Mouse (Mus musculus): Measurements from ENCODE around the gene Tnrc6c. TPM values are rescaled to one million over a fixed set of nuclear protein-coding genes. Genes with fewer than 3 reads are reported as not detected.

The Tnrc6c gene
- polyA plus RNA-seq, 1 experiment from 2014 or later, result 15.4 TPM

- H3K9me3 ChIP-seq, result no peaks in the 10 kb centered on the region
- peaks cover 42% of the 10 kb centered on the region for H3K36me3 ChIP-seq
- H3K27ac ChIP-seq, result no peak overlapping the region
- H3K4me2 ChIP-seq, result no peak overlapping the region
- peaks cover 43% of the 10 kb centered on the region for H3K4me1 ChIP-seq
- 77% methylated on average over 5 of the region's 5 CpGs for WGBS
- ATAC-seq (ENCODE audit: insufficient number of reproducible peaks, low FRiP score, low TSS enrichment, low read depth), result no peak
- 0 out of 2 replicates have a peak, but pooled peaks cover 4% of the 10 kb centered on the region for H3K27me3 ChIP-seq
- no peak overlapping the region for H3K9ac ChIP-seq
- H3K4me3 ChIP-seq, result no peak overlapping the region
These were observed 123.0 kb downstream of the Tnrc6c start for GRCm38 (mm10) chr11:117777111-117777510.

- H3K36me3 ChIP-seq, result peaks cover 34% of the 10 kb centered on the region
- no peaks in the 10 kb centered on the region for H3K9me3 ChIP-seq
- H3K4me3 ChIP-seq, result no peak overlapping the region
- no peak overlapping the region for H3K27ac ChIP-seq
- peaks cover 47% of the 10 kb centered on the region for H3K4me1 ChIP-seq
- H3K9ac ChIP-seq, result no peak overlapping the region
- no peak for ATAC-seq (ENCODE audit: insufficient number of reproducible peaks, low FRiP score, low TSS enrichment, low read depth)
- 90% methylated on average over 11 of the region's 11 CpGs for WGBS
- H3K27me3 ChIP-seq, result peaks cover 9% of the 10 kb centered on the region; the same call in 1 of the 2 replicates
- no peak overlapping the region for H3K4me2 ChIP-seq
These were observed 123.9 kb downstream of the Tnrc6c start for GRCm38 (mm10) chr11:117778031-117778430.

GRCm38 (mm10) chr11:117778851-117779433, 124.9 kb downstream of the Tnrc6c start:
- Histone ChIP-seq H3K4me1 (peaks cover 54% of the 10 kb centered on the region), H3K9me3 (no peaks in the 10 kb centered on the region), H3K4me2 (peak overlapping the region; percentile 93), H3K9ac (no peak overlapping the region), H3K27me3 (peaks cover 10% of the 10 kb centered on the region; the same call in 1 of the 2 replicates), H3K36me3 (peaks cover 26% of the 10 kb centered on the region), H3K4me3 (peak overlapping the region; percentile 46), H3K27ac (peak overlapping the region; percentile 83)
- no peak for ATAC-seq (ENCODE audit: insufficient number of reproducible peaks, low FRiP score, low TSS enrichment, low read depth)
- whole genome bisulfite sequencing, result 48% methylated on average over 12 of the region's 12 CpGs

DNA sequence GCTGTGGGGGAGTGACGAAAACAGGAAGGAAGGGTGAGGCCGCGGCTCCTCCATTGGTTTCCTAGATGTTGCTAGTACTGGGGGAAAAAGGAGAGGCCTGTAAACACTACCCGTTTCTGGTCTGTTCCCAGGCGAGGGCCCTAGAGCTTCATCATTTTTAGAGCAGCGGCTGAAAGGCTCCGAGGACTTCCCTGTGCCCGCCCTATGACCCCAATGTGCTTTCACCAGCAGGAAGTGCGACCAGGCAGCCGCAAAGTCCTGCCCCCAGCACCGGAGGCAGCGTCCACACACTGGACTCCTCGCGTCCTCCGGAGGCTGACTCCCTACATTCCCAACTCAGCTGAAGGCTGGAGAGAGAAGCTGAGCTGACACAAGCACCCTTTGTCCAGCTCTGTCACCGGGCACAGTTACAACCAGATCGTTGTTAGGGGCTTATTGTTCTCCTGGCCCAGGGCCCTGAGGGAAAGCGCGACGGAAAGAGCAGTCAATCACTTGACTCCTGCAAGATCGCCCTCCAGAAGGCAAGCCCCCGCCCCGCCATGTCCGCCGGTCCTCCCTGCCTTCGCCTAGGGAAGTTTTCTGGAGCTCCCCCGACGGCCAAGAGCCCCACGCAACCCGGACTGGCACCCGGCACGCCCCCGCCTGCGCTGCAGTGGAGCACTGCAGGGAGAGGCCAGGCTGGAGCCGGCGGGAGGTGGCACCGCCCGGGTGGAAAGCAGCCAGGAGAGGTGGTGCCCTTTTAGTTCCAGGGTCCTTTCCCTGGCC, 125.5 kb downstream of the Tnrc6c start:
- Histone ChIP-seq H3K27me3 (peaks cover 10% of the 10 kb centered on the region; the same call in 1 of the 2 replicates), H3K4me3 (peak overlapping the region; percentile 46), H3K36me3 (peaks cover 21% of the 10 kb centered on the region), H3K4me1 (peaks cover 54% of the 10 kb centered on the region), H3K4me2 (peak overlapping the region; percentile 93), H3K9me3 (no peaks in the 10 kb centered on the region), H3K9ac (peak overlapping the region; percentile 50), H3K27ac (peak overlapping the region; percentile 83)
- ATAC-seq (ENCODE audit: insufficient number of reproducible peaks, low FRiP score, low TSS enrichment, low read depth), result peak; percentile 25; the same call in 1 of the 2 replicates
- WGBS, result 3% methylated on average over 38 of the region's 38 CpGs

DNA sequence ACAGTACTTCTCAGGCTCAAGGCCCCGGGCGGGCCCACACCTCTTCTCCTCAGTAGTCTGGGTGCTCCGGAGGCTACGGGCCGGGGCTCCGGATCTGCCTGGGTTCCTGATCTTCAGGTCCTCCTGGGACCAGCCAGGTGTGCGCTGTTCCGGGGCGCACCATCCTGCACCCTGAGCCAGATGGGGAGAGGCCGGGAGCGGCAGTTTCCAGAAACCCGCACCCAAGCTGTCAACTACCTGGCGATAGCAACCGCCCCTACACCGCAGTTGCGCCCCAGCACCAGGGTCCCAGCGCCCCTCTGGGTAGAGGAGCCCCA, 126.1 kb downstream of the Tnrc6c start:
- no peaks in the 10 kb centered on the region for H3K9me3 ChIP-seq
- H3K27me3 ChIP-seq, result peaks cover 10% of the 10 kb centered on the region; the same call in 1 of the 2 replicates
- H3K27ac ChIP-seq, result peak overlapping the region; percentile 83
- H3K36me3 ChIP-seq, result peaks cover 15% of the 10 kb centered on the region
- ATAC-seq (ENCODE audit: insufficient number of reproducible peaks, low FRiP score, low TSS enrichment, low read depth), result peak; percentile 17
- H3K4me3 ChIP-seq, result peak overlapping the region; percentile 46
- H3K4me1 ChIP-seq, result peaks cover 54% of the 10 kb centered on the region
- WGBS, result 2% methylated on average over 17 of the region's 17 CpGs
- H3K4me2 ChIP-seq, result peak overlapping the region; percentile 93
- peak overlapping the region; percentile 50 for H3K9ac ChIP-seq

DNA sequence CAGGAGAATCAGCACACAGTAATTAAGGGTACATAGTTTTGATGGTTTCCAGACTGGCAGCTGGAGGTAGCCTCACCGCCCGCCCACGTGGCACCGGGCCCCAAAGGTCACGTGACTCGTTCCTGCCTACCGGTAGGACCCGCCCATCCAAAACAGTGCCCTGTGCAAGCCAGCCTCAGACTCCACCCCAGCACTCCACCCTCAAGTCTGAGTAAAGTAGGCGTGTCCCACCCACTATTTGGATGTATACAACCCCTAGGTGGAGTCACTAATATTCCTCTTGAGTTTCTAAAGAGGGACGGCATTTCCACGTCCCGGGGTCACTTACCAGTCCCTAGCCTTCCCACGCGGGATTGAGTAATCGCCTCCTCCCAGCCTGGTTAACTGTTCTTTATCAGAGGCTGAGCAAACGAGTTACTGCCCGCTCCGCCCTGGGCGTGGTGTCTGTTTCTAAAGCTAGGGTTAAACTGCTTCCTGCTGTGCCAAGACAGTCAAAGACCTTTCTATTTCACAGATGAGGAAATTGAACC, 126.6 kb downstream of the Tnrc6c start:
- Histone ChIP-seq H3K4me3 (peak overlapping the region; percentile 46), H3K4me1 (peaks cover 54% of the 10 kb centered on the region), H3K36me3 (peaks cover 10% of the 10 kb centered on the region), H3K9me3 (no peaks in the 10 kb centered on the region), H3K9ac (peak overlapping the region; percentile 50), H3K4me2 (peak overlapping the region; percentile 93), H3K27me3 (peaks cover 10% of the 10 kb centered on the region; the same call in 1 of the 2 replicates), H3K27ac (peak overlapping the region; percentile 83)
- ATAC-seq (ENCODE audit: insufficient number of reproducible peaks, low FRiP score, low TSS enrichment, low read depth), result peak; percentile 78
- WGBS, result 1% methylated on average over 19 of the region's 19 CpGs

DNA sequence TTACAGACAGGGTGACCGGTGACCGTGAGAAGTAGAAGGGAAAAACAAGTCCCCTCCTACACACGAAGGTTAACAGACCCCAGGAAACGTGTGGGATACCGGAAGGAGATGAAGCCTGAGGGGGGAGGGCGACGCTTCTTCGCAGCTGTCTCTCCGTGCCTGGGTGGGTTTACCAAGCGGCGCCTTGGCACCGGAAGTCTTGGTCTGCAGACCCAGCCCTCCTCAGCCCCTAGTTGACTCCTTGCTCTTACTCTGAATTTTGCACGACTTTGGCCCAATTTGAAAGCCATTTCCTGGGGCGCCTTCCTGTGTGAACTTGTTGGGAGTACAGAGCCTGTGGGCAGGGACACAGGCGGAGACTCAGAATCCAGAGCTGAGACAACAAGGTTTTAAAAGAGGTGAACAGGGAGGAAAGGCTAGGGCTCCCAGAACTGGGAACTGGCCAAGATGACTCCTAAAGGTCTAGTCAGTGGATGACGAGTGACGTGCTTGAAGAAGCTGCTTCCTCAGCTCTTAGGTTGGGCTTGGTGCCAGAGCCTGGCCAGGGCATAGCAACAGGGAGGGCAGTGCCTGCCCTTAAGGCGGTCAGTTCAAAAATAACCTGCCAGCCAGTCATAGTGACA, 127.2 kb downstream of the Tnrc6c start:
- Histone ChIP-seq H3K4me2 (peak overlapping the region; percentile 93), H3K9me3 (no peaks in the 10 kb centered on the region), H3K27ac (peak overlapping the region; percentile 83), H3K4me3 (peak overlapping the region; percentile 46), H3K4me1 (peaks cover 54% of the 10 kb centered on the region), H3K27me3 (peaks cover 10% of the 10 kb centered on the region; the same call in 1 of the 2 replicates), H3K36me3 (peaks cover 6% of the 10 kb centered on the region), H3K9ac (no peak overlapping the region)
- 15% methylated on average over 18 of the region's 18 CpGs for WGBS
- ATAC-seq (ENCODE audit: insufficient number of reproducible peaks, low FRiP score, low TSS enrichment, low read depth), result no peak

GRCm38 (mm10) chr11:117781993-117782704, 128.1 kb downstream of the Tnrc6c start, which contains the start of the genes Tmc8 and Tmc6:
Tmc8 (plus strand) TSS chr11:117782076.
Tmc6 (minus strand) TSS chr11:117782198.
- peaks cover 54% of the 10 kb centered on the region for H3K4me1 ChIP-seq
- H3K36me3 ChIP-seq, result peaks cover 6% of the 10 kb centered on the region
- H3K9ac ChIP-seq, result no peak within 1 kb of the TSS; the same call in 1 of the 2 replicates
- H3K27ac ChIP-seq, result peak within 1 kb of the TSS; percentile 83
- peak within 1 kb of the TSS; percentile 46 for H3K4me3 ChIP-seq
- peak within 1 kb of the TSS; percentile 93 for H3K4me2 ChIP-seq
- WGBS, result 49% methylated on average over 24 of the region's 24 CpGs
- H3K9me3 ChIP-seq, result no peaks in the 10 kb centered on the region
- H3K27me3 ChIP-seq, result peaks cover 10% of the 10 kb centered on the region; the same call in 1 of the 2 replicates
- no peak for ATAC-seq (ENCODE audit: insufficient number of reproducible peaks, low FRiP score, low TSS enrichment, low read depth)

- H3K9ac ChIP-seq, result no peak overlapping the region
- peak overlapping the region; percentile 58 for H3K4me2 ChIP-seq
- 61% methylated on average over 9 of the region's 9 CpGs for WGBS
- H3K9me3 ChIP-seq, result no peaks in the 10 kb centered on the region
- no peak for ATAC-seq (ENCODE audit: insufficient number of reproducible peaks, low FRiP score, low TSS enrichment, low read depth)
- H3K27me3 ChIP-seq, result peaks cover 10% of the 10 kb centered on the region; the same call in 1 of the 2 replicates
- H3K4me1 ChIP-seq, result peaks cover 54% of the 10 kb centered on the region
- peak overlapping the region; percentile 29 for H3K4me3 ChIP-seq
- H3K36me3 ChIP-seq, result peaks cover 5% of the 10 kb centered on the region
- peak overlapping the region; percentile 51; the same call in 1 of the 2 replicates for H3K27ac ChIP-seq
These were observed 128.6 kb downstream of the Tnrc6c start for GRCm38 (mm10) chr11:117782705-117783034.

DNA sequence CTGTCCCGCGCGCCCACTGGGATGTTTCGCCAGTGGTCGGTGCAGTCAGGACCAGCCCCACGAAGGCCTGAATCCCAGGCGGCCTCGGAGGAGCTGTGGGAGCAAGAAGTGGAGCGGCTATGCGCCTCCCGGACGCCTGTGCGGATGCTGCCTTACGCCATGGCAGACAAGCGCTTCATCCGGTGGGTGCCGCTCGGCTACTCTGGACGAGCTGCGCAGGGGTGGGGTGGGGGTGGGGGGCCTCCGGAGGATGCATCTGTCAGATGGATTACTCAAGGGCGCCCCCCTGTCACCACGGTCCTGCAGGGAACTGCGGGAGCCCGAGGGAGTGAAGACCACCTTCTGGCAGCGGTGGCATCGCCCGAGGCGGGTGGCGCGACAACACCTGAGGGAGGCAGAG, 129.0 kb downstream of the Tnrc6c start:
- peaks cover 51% of the 10 kb centered on the region for H3K4me1 ChIP-seq
- peak overlapping the region; percentile 58 for H3K4me2 ChIP-seq
- H3K4me3 ChIP-seq, result peak overlapping the region; percentile 29
- peak overlapping the region; percentile 51; the same call in 1 of the 2 replicates for H3K27ac ChIP-seq
- peaks cover under 1% of the 10 kb centered on the region; the same call in 1 of the 2 replicates for H3K36me3 ChIP-seq
- ATAC-seq (ENCODE audit: insufficient number of reproducible peaks, low FRiP score, low TSS enrichment, low read depth), result no peak
- peaks cover 10% of the 10 kb centered on the region; the same call in 1 of the 2 replicates for H3K27me3 ChIP-seq
- H3K9me3 ChIP-seq, result no peaks in the 10 kb centered on the region
- 7% methylated on average over 31 of the region's 31 CpGs for WGBS
- no peak overlapping the region; the same call in 1 of the 2 replicates for H3K9ac ChIP-seq
